Mouse (Mus musculus) spleen, postnatal 10 days (tissue): ENCODE measurements at regions not wholly inside any gene's neighbourhood (a gene's known extent, or its start where the extent isn't known, plus 50 kb on each side); places are given as distances from the start of the nearest gene placed in this dataset.
A peak's percentile ranks its signal among the peaks of the same experiment; 100 is the strongest.

Experiments
- DNase-seq, 2 experiments: peaks; one replicate each; pipeline ENCODE4 v3.0.0; 2021 to 2022; ENCODE audit warnings: low spot score in 2 of 2

DNA sequence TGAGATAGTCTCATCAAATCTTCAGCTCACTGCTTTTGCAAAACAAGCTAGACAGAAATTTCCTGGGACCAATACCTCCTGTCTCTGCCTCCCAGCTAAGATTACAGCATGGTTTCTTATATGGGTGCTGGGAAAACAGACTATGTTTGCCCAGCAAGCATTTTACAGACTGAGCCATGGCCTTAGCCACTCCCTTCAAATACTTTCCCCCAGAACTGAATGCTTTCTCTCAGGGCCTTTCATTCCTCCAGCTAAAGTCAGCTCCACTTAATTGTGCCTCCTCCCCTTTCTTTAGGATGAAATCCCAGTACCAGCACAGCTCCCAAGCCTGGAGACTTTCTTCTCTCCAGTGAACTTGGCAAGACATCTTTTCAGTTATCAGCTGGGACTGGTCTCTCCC, 232.1 kb downstream of the Tmsb4x start:
- DNase-seq, result no peak

DNA sequence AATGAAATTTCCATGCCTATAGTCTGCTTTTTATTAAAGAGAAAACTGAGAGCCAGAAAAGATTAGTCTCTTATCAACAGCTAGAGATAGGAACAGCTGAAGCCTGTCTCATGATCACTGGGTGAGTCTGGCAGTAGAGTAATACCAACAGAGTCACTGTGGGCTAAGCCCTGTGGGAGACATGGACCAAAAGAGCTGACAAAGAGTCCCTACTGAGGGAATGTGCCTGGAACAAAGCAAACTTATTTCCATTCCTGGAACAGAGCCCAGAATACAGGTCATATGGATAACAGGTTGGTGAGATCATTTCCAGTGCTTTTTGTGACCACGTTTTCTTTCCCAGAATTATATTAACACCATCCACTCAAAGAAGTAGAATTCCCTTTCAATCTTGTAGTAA, 237.4 kb downstream of the Tmsb4x start:
- DNase-seq, result no peak

DNA sequence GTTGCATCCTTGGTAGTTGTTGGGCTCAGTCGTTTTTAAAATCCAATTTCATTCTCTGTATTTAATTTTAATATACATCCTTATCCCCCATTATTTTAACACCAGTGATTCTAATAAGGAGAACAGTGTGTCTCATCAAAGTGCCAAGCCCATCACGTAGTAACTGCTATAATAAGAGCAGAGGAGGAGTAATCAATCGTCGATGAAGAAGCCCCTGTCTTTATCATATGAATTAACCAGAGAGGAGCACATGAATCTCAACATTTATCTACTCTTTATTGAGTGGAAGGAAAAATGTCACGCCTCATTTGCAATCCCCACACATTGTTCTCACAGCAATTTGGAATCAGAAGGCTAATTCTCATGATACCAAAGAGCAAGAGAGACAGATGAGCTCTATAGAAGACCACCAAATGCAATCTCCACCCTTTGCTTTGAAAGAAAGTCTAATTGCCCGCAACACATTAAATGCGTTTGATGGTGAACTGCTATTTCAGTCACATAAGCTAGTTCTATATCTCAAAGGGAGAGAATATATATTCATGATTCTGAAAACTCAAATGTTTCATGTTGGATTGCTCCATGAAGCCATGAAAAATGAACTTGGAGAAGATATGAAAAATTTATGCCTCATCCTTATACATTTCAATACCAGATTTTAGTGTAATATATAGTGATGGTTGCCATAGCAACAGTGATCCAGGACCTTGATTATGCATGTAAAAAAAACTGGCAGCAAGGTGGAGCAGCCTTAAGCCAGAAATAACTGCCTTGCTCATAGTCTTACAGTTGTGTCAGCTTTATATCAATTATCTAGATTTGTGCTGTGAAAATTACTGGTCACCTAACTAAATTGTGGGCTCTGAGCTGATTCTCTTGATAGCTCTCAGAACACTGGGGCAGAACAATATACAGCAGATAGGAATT, 244.2 kb downstream of the Tmsb4x start:
- DNase-seq, result no peak

DNA sequence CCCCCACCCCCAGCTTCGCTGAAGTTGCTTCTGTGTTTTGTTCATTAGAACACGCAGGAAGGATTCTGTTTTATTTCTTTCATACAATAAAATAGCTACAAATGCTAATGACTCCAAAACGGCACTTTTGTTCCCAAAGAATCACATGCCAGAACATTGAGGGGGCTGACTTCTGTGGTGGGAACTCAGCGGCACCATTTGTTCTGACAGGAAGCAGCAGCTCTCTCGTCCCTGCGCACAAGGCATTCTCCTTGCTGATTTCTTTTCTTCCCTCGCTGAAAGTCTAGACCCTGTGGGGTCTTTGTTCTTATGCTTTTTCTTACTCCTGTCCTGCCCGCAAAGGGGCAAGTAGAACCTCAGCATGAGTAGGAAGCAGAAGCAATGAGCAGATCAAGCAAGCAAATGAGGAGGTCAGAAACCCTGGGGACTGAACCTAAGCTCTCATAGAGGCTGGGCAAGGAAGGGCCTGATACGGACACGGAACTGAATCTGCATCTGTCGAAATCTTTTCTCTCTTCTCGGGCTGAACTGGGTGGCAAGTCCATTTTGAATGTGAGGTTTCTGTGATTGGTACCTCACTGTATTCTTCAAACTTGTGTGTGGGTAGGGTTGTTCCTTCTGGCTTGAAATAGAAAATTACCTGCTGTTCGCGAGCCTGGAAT, 256.5 kb downstream of the Tmsb4x start:
- peak in 1 of 2 experiments; percentile 16 for DNase-seq

DNA sequence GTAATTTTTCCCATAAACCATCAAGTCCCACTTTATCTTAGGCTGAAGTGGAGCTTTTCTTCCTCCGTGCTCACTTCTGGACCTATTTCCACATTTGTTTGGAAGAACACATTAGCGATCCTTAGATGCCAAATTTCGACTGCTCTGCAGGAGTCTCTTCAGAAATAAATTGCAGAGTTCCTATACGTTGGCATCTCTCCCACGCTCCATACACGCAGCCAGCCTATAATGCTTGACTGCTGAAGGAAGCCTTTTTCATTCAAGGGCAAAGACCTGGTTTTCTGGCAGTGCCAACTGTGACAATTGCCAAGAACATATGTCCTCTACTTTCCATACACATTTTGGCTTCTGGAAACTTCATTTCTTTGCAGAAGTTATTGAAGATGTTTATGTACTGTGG, 258.1 kb downstream of the Tmsb4x start:
- DNase-seq, result no peak

DNA sequence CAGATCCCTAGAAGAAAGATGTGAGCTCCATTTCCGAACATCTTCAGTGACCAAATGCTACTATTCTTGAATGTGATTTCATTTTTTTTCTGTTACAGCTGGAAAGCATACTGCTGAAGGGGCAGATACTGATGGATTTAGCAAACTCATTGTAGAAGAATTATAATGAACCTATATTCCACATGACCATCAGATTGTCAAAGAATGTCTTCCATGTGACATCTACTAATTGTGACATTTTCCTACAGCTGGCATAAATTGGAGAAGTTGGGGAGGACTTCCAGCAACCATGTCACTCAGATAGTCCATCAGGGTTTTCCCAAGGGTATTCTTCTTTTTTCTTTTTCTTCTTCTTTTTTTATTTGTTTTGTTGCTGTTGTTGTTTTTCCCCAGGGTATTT, 263.2 kb downstream of the Tmsb4x start:
- DNase-seq, result no peak

DNA sequence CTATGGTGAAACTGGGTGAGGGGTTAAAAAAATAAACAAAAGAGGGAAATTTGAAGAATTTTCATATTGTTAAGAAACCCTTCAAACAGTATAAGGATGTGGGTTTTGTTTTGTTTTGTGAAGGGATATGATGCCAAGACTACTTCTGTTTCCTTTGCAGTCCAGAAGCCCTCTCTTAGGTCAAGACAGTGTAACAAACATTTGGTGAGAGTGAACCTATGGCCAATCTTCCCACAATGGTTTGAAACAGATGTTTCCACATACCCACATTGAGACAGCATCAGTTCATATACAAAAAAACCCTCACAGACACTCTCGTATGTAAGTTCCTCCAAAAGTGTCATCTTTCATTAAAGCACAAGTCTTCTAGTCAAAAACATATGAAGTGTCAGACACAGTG, 263.6 kb downstream of the Tmsb4x start:
- DNase-seq, result no peak

DNA sequence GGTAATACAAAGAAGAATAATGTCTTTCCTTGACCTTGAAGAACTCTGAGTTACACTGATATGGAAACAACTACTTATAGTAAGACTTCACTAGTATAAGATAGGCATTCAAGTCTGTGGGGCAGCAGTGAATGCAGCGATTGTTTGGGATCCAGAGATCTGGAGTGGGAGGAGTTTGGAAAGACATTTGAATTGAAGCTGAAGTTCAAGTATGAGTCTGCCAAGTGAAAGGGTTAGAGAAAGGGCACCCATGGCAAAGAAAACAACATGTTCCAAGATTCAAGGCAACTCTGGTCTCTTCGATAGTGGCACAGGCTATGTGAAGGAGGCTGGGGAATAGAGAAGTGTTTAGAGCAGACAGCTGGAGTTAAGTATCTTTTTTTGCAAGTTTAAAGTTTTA, 275.3 kb downstream of the Tmsb4x start:
- DNase-seq, result no peak

DNA sequence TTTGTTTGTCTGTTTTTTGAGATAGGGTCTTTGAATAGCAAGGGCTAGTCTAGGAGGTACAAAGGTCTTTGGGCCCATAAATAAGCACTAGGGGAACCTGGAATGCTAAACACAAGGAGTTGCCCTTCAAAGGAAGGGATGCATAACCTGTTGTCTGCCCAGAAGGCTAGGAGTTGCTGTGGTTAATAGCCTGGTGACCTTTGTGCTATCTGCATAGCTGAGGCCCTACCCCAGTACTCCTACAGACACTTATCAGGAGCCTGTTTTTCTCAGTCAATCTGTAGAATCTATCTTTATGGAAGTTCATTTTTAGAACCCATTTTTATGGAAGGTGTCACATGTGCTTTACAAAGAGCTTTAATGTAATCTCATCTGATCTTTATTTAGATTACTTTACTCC, 276.6 kb downstream of the Tmsb4x start:
- no peak for DNase-seq

DNA sequence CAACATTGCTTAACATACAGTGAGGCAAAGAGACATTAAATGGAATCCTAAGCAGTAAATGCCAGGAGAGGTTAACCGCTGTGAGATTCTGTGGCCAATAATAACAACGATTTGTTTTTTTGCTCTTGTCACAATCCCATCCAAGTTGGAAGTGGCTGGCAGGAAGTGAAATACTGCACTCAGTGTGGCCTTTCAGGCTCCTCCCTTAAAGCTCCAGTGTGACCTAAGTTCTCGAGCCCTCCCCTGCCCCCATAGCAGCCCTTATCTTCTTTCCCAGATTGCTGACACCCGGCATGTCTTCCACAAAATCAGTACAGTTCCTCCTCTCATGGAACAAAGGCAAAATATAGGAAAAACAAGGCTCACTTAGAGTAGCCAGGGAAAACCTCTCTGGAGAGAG, 278.1 kb downstream of the Tmsb4x start:
- DNase-seq, result no peak

DNA sequence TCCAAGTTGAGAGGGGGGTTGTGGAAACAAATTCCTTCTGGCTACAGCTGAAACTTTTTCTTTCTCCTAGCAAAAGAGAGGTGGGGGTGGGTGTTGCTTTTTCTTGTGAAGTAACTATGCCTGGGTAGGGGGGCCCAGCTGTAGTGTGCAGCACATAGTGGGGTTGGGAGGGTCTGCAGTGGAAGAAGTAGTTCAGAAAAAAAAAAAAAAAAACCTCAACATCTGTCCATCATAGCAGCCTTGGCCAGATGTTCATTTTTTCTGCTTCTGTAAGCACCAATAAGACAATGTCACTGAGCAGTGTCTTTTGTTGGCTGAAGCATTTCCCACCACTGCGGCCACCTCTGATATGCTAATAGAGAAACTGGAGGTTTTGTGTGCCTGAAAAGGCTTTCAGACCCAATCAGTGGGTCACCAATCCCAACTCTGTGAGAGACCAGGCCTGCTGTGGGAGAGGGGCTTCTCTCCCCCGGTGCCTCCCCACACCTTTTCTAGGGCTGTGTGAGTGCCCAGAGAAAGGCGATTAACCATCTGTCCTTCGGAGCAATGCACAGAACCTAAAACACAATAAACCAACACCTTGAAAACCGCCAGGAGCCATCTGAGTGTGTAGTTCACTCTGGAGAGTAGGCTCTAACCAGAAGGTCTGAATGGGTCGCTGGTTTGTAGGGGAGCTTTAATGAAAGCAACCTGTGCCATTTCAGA, 279.2 kb downstream of the Tmsb4x start:
- no peak for DNase-seq

DNA sequence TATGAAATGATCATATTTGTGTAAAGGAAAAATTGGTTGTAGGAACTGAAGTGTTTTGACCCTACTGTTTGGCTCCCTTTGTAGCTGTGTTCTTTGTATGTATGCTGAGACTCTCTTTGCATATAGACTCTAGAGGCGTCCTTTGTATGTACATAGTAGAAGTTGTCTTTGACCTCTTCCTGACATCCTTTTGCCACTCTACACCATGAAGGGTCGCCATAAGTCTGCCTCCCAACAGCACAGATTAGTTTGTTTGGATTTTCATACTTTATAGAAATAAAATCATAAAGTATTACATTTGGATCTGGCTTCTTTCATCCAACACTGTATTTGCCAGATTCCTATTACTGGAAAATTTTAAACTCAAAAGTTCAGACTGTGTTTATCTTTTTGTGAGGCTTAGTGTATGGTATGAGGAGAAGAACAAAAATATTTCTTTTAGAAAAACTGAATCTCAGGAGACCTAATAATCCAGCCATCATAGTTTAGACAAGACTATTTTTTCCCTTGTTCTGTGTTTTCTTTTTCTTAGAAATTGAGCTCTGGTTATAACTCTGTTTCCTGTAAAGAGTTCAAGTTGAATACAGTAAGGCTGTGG, 293.7 kb downstream of the Tmsb4x start:
- no peak for DNase-seq

DNA sequence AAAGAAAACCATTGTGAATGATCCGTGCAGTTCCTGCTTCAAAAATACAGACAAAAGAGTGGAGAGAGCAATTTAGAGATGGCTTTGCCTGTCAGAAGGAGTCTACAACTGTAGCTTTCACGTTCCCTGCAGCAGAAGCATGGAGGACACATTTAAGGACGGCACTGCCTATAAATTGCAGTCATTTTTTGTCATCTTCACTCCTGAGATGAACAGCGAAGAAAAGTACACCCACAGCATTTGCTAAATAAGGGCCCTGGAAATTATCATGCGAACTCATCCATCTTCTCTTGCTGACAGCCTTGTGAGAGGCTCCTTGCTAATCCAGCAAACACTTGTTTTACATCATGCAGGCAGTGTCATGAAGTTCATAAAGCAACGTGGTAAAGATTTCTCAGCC, 302.5 kb downstream of the Tmsb4x start:
- no peak for DNase-seq

DNA sequence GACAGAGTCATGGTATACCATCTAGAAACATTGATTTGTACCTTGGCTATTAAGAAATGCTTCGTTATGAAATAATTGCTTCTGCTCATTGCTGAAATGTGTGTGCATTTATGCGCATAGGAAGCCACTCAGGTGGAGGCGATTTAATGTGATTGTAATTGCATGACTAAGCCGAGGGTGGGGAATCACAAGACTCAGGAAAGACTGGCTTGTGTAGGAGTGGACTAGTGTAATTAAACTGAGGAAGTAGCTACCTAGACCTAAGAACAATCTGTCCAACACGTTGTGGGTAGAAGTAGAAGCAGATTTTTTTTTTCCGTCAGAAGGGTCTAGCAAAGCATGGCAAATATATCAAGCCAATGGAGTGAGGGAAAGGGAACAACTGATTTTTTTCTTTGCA, 308.4 kb downstream of the Tmsb4x start:
- no peak for DNase-seq

DNA sequence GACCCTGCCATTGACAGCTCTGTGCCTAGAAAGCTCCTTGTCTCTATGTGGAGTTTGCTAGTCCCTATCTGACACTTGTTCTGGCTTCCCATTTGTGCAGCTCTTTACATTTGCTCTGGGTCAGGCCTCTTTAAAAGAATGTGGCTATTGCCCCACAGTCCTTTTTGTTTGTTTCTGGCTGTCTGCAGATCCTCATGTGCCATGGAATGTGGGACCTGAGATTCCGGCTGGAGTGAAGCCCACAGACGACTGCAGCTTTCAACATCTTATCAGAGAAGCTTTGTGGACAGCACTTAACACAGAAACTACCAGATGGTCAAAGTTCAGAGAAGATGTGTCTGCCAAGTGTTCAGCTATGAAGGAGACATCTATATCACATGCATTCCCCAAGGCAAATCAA, 309.7 kb upstream of the Egfl6 start:
- no peak for DNase-seq

DNA sequence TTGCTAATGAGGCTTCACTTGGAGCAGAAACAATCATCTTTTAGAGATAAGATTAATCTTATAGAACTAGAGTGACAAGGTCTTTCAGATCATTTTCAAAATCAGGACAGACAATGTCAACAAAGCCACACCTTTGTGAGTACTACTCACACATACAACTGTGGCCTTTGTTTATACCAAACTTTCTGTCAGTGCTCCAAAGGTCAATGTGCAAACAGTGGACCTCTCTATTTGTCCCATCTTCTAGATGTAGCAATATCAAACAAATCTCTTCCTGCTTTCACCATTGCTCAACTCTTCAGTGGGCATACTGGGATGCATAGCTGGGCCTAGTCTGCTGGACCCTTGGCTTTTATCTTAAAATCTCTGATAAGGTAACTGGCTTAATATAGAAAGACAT, 300.9 kb upstream of the Egfl6 start:
- no peak for DNase-seq

DNA sequence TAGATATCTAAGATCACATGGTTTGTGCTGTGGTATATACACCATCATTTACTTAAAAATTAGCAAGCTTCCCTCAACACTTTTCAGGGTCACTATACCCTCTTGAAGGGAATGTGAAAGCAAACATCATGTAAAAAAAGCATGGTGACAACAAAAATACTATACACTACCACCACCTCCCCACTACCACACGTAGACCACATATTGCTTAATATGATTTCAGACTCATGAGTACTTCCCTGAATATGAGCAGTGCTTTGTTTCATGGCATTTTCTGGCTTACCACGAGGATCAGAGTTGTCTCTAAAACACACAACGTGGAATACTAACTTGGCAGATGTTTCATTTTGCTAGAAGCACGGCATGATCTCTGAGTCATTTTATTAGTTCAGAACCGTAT, 284.0 kb upstream of the Egfl6 start:
- no peak for DNase-seq

DNA sequence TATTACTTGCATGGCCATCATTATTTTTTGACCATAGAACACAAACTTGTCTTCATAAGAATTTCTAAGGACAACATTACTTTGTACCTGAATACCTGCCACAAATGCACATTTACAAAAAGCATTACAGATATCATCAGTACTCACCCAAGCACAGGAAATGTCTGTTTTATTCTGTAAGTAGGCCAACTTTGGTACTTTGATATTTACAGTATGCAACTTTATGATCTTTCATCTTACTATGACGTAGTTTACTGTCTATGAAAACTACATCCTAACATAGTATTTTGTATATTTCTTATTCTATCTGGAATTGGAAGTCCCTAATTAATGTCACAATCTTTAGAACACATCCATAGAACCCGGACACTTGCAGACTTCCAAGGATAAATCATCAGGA, 282.2 kb upstream of the Egfl6 start:
- no peak for DNase-seq
